Mouse (Mus musculus): ENCODE data around the gene Itpr1.

- TF ChIP-seq GATA1 (IDR thresholded peaks at IDR 0.05; ENCODE audit: low read length): no peak
- TF ChIP-seq TAL1 (IDR thresholded peaks at IDR 0.05; ENCODE audit: low read length): no peak
Observed at GRCm38 (mm10) chr6:108259671-108260070, 46.8 kb downstream of the Itpr1 start.

All from erythroblast, embryonic 14.5 days (primary cell).